Mouse (Mus musculus): ENCODE results near the gene Fut8.

GRCm38 (mm10) chr12:77224121-77224520 lies 13.8 kb upstream of the Fut8 start:
- TF ChIP-seq CTCF (IDR thresholded peaks at IDR 0.05; ENCODE audit: control insufficient read depth, insufficient read depth, low read length) (no peak), POLR2A (IDR thresholded peaks at IDR 0.05; ENCODE audit: borderline replicate concordance, control insufficient read depth, low read depth, low read length) (no peak)

Data from bone marrow, adult 2 months (tissue).